Mouse (Mus musculus) layer of hippocampus, adult 11-12 months (tissue): Measurements from ENCODE around the gene Itga3.

Experiments used
- DNase-seq: peaks from one replicate; pipeline ENCODE4 v3.0.0; 2022; ENCODE audit warnings: low spot score

Itga3 gene

DNA sequence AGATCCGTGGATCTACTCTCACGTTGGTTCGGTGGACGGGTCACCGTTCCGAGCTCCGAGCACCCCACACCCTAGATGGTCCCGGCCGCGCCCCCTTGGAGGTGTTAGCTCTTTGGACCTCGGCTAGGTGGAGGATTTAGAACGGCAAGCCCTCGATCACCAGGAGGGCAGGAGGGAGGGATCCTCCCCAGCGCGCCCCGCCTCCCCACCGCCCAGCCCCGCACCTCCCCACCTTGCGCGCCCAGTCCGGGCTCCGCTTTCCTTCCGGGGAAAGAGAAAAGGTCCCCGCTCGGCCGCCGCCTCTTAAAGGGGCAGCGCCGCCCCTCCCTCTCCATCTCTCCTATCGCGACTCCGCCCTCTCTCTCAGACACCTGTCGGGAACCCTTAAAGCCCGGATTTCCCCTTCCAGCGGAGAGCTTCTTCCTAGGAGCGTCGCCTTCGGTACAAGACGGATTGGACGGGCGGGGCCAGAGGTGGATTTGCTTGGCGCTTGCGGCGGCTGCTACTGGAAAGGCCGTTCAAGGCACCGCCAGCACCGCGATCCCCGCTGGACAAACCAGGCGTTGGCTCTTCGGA lies at the start of gene Itga3:
TSS of gene Itga3 (minus strand) at position 266 of the 576 bp plus-strand sequence.
- DNase-seq = peak; percentile 40

- DNase-seq = no peak
Measured at GRCm38 (mm10) chr11:95125366-95125948, 48.9 kb upstream of the Itga3 start.

DNA sequence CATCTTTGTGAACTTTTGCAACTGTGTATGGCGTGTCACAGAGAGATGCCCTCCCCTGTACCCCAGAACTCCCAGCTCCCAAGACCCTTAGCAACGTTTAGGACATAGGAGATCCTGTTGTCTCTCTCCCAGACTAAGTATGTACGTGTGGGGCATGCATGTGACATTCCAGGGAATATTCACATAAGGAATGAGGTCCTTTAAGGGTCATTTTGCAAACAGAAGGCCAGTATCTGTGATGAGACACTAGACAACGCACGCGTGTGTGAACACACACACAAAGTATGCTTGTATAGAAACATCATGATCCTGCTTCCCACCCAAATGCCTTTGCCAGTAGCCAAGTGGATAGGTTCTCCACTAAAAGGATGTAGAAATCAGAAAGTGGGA lies 45.5 kb upstream of the Itga3 start:
- no peak for DNase-seq

DNA sequence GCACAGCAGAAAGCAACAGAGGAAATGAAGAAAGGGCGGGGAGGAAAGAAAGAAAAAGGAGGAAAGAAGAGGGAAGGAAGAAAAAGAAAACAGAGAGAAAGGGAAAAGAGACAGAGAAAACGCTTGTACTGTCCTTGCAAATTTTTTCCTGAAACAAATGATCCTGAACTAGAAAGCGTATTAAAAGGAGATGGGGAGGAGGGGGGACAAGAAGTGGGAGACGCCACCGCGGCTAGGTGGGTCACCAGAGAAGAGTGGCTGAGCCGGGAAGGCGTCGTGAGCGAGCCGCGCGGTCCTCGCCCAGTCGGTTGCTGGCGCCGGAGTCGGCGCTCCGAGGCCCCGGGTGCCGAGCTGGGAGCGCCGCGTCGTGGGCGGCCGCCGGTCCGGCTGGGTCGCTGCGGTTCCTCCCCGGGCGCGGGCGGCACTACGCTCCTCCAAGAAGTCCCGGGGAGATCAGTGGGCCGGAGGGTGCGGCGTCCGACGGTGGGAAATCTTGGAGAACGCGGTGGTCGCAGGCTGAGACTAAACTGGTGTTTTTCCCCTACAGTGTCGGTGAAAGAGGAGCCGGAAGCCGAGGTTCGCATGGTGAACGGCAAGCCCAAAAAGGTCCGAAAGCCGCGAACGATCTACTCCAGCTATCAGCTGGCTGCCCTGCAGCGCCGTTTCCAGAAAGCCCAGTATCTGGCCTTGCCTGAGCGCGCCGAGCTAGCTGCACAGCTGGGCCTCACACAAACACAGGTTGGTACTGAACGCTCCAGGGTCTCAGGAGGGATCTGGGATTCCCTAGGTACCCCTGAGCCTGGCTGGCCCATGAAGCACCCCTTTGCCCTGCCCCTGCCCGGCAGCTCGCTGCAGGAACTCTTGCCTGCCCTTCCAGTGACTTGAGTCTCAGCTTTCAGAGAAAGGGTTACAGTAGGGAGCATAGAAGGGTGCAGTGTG lies 44.8 kb upstream of the Itga3 start:
- no peak for DNase-seq

- DNase-seq = no peak
Measured at GRCm38 (mm10) chr11:95120633-95121020, 44.0 kb upstream of the Itga3 start.

- DNase-seq = no peak
Measured at GRCm38 (mm10) chr11:95119990-95120632, 43.5 kb upstream of the Itga3 start, which contains the start of gene Dlx3. TSS of gene Dlx3 (plus strand) at chr11:95120119.

DNA sequence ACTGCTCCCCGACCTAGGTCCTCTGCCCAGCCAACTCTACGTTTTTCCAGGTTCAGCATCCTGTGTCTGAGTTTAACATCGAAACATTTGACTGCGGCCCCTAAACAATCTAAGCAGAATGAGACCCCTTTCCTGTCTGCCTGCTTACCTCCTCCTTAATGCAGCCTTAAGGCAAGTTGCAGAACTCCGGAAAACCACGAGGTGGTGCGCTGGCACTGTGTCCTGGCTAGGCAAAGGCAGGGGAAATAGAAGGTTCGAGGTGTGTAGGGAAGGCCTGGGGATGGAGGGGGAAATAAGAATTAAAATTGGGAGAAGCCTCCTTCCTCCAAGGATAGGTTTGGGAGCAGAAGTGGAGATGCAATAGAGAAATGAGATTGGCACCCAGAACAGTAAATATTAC lies 41.9 kb upstream of the Itga3 start:
- peak; percentile 70 for DNase-seq

DNA sequence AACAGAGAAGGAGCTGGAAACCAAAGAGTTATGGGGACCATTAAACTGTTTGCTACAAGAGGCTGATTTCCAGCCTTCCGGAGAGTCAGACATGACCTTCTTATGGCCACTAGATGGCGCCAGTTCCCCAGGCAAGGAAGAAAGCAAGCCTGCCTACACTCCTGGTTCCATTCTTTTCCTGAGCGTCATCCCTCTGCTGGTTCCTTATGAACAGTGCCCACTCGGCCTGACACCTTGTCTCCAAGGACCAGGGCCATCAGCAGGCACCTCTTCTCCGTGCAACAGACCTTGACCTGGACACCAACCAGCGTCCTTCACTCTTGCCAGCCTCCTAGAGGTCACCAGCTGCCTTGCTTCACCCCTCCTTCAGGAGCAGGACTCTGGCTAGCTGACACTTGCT lies 40.4 kb upstream of the Itga3 start:
- peak; percentile 71 for DNase-seq

GRCm38 (mm10) chr11:95110081-95110480 lies 33.5 kb upstream of the Itga3 start:
- no peak for DNase-seq

- DNase-seq = no peak
Measured at GRCm38 (mm10) chr11:95109000-95109399, 32.4 kb upstream of the Itga3 start.

GRCm38 (mm10) chr11:95106440-95107236 lies 30.0 kb upstream of the Itga3 start:
- peak; percentile 80 for DNase-seq

DNA sequence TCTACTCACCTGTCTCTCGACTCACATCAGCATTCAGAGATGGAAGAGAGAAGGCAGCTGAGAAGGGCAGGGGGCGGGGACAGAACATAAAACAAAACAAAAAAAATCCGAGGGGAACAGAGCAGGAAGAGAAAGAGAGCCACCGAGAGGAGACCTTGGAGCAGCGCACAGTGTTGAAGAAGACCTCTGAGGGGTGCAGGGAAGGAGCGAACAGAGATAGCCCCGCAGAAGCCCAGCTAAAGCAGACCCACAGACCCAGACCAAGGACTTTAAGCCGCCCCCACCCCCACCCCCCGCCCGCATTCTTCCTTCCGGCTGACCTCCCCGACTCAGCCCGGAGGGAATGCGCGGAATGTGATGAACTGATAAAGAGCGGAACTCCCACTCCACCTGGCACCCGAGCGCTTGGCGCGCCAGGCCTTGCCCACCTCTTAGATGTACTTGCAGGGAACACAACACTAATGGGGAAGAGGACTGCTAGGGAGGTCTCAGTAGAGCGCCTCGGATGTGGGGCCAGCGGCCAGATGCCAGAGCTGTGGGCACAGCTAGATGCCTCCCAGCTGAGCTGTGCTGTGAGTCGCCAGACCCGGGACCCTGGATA lies 28.8 kb upstream of the Itga3 start:
- DNase-seq = no peak

DNA sequence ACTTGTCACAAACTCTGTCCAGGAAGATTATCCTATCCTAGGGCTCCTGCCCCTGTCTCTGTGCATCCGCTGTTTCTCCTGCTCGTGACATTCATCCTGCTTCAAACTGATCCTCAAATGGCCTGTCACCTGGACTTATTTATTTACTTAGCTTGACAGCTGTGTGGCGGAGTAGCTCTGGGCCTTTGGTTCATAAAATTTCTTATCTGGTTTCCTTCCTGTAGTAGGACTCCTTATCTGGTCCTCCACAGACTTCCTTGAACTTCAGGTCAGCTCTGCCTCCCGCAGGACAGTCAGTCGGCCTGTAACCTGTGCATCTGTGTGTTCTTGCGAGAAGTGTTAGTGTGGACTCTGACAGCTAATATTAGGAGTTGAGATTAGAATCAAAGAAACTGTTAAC lies 27.7 kb upstream of the Itga3 start:
- DNase-seq = no peak

DNA sequence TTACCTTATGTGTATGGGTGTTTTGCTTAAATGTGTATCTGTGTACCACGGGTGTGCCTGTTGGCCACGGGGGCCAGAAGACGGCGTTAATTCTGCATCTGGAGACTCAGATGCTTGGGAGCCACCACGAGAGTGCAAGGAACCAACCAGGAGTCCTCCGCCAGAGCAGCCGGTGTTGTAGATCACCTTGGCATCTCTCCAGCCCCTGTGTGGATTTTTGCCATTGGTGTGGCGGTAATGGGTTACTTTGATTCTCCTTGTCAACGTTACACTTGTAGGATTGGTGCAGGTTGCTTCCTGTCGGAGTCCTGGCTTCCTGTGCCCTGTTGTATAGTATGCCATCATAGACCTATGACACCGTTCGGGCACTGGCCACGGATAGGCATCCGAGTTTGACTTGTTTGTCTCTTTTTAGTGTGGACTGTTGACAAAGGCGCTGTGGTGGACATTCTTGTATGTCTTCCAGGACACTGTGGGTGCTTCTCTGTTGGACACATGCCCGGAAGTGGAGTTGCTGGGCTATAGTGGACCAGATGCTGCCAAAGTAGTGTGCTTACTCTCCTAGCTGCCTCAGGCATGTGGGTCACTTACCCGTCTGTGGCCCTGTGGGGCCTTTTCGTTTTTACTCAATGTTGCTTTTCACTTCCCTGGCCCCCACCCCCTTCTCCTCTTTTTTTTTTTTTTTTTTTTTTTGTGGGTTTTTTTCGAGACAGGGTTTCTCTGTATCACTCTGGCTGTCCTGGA lies 25.7 kb upstream of the Itga3 start:
- no peak for DNase-seq

DNA sequence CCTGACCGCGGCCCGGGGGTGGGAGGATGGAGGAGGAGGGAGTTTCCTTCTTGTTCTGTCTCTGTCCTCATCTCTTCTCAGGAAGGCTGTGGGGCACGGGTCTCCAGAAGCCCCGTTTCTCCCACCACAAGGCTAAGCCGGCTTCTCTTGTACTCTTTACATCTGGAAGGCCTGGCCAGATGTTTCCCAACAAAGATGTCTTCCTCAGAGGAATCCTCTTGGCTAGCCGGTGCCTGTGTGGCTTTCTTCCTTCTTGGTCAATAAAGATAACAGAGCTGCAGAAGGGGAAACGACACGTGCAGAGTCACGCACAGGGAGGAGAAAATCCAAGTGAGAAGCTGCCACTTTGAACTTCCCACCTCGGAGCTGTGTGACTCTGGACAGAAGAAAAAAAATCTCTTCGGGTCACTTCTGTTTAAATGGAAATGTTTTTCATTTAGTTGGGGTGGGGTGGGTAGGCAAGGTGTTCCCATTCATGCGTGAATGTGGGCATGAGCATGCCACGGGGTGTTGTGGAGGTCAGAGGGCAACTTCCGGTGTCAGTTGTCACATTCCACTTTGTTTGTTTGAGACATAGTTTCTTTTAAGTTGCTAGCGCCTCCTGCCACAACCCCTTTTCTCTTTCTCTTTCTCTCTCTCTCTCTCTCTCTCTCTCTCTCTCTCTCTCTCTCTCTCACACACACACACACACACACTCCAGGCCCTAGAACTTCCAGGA lies 24.6 kb upstream of the Itga3 start:
- DNase-seq = no peak

- DNase-seq = no peak
Measured at GRCm38 (mm10) chr11:95100393-95100792, 23.8 kb upstream of the Itga3 start.

DNA sequence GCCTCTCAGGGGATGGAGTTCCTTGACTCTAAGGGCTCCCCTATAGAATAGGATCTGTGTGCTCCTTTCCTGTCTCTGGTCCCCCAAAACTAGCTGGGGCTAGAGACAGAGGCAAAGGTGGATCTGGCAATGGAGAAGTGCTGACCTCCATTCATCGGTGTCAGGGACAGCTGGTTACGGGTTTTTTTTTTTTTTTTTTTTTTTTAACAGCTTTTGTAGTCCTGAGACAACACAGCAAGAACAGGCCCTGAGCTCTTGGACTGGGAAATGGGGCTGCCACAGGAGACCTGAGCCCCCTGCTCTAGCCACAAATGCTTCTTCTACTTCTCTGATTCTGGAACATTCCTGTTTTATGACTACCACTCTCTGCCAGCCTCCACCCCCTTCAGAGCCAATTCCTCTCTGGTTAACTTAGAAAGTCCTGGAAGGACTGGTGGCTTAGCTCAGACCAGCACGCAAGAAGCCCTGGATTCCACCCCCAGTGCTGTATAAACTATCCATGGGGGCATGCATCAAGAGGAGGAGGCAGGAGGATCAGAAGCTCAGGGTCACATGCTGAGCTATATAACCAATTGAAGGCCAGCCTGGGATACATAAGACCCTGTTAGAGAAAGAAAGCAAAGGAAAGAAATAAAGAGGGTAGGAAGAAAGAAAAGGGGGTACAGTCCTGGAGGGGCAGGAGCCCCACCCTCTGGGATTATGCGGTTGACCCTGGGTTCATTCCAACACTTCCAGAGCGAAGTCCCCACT lies 21.9 kb upstream of the Itga3 start:
- DNase-seq = no peak

GRCm38 (mm10) chr11:95097889-95098288 lies 21.3 kb upstream of the Itga3 start:
- DNase-seq = no peak
